10 mouse cellular contexts compared by ENCODE assay signal in the genomic region with DNA sequence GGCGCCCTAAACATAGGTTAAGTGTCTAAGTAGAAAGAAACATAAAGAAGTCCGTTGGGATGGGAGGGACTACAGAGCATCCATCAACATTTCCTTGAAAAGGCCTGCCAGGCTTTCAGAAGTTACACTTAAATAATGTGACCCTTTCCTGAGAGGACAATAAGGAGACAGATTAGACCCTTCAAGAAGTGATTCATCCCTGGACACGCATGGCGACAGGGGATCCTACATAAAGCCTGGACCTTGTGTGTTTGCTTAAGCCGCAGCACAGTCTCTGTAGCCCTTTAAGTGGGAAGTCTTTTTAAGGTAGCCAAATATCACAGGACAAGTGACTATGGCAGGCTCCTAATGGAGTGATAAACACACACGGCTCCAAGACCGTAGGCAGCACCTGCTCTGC. TPM values are rescaled to one million over a fixed set of nuclear protein-coding genes. Genes with fewer than 3 reads are reported as not detected.
DNase-seq lines count a peak whose midpoint lies in the region; ATAC-seq and TF ChIP-seq lines count a peak whose summit lies in the region.
"Had no signal": no experiment of that assay in that cellular context is flagged by ENCODE, and none has a peak within 500 bp of the region (broad histone marks: within the 10 kb centered on the region; RNA-seq: fewer than 3 reads in every experiment).

No protein-coding gene starts in this region.

- peak overlapping the region; percentile 54; the same call in 1 of the 2 replicates for H3K4me2 ChIP-seq in forebrain, embryonic 13.5 days
- no peak overlapping the region for H3K4me2 ChIP-seq in stomach, embryonic 14.5 days (replicated peaks; ENCODE audit: low read depth, low read length)
- no peak overlapping the region for H3K4me2 ChIP-seq in stomach, postnatal 0 days (replicated peaks; ENCODE audit: low read depth)
- H3K4me2 ChIP-seq in midbrain, embryonic 14.5 days (ENCODE audit: low read length): peak overlapping the region; percentile 48; the same call in 1 of the 2 replicates

- 37% methylated on average over 7 of the region's 7 CpGs for WGBS in forebrain, embryonic 13.5 days
- 53% methylated on average over 7 of the region's 7 CpGs for WGBS in forebrain, embryonic 10.5 days
- WGBS in stomach, embryonic 14.5 days: 32% methylated on average over 7 of the region's 7 CpGs
- WGBS in stomach, postnatal 0 days: 45% methylated on average over 7 of the region's 7 CpGs
- 17% methylated on average over 7 of the region's 7 CpGs for WGBS in midbrain, embryonic 14.5 days

- TF ChIP-seq EP300 in stomach, postnatal 0 days (optimal IDR thresholded peaks at IDR 0.05): no peak

- no peaks in the 10 kb centered on the region for H3K36me3 ChIP-seq in forebrain, embryonic 13.5 days (ENCODE audit: poor library complexity, severe bottlenecking)
- no peaks in the 10 kb centered on the region for H3K36me3 ChIP-seq in forebrain, embryonic 10.5 days (replicated peaks)
- H3K36me3 ChIP-seq in stomach, embryonic 14.5 days (ENCODE audit: control insufficient read depth, insufficient read depth, low read length): no peaks in the 10 kb centered on the region
- no peaks in the 10 kb centered on the region for H3K36me3 ChIP-seq in stomach, postnatal 0 days (ENCODE audit: control insufficient read depth, insufficient read depth, low read length)
- H3K36me3 ChIP-seq in midbrain, embryonic 14.5 days (ENCODE audit: control insufficient read depth, insufficient read depth, low read length): no peaks in the 10 kb centered on the region
- H3K36me3 ChIP-seq: embryonic facial prominence, embryonic 10.5 days had no signal

- H3K27ac ChIP-seq in forebrain, embryonic 13.5 days: no peak overlapping the region
- no peak overlapping the region for H3K27ac ChIP-seq in forebrain, embryonic 10.5 days
- H3K27ac ChIP-seq in stomach, embryonic 14.5 days (ENCODE audit: low read length): no peak overlapping the region
- H3K27ac ChIP-seq in stomach, postnatal 0 days (replicated peaks): no peak overlapping the region
- no peak overlapping the region for H3K27ac ChIP-seq in midbrain, embryonic 14.5 days (replicated peaks; ENCODE audit: low read depth, low read length)
- H3K27ac ChIP-seq: embryonic facial prominence, embryonic 10.5 days had no signal

- no peaks in the 10 kb centered on the region for H3K27me3 ChIP-seq in forebrain, embryonic 13.5 days
- H3K27me3 ChIP-seq in forebrain, embryonic 10.5 days (ENCODE audit: poor library complexity, severe bottlenecking): no peaks in the 10 kb centered on the region
- H3K27me3 ChIP-seq in stomach, embryonic 14.5 days (ENCODE audit: control insufficient read depth, insufficient read depth, low read length): no peaks in the 10 kb centered on the region
- no peaks in the 10 kb centered on the region for H3K27me3 ChIP-seq in stomach, postnatal 0 days (ENCODE audit: control insufficient read depth, insufficient read depth, low read length)
- no peaks in the 10 kb centered on the region for H3K27me3 ChIP-seq in midbrain, embryonic 14.5 days (ENCODE audit: control insufficient read depth, insufficient read depth, low read length)

- ATAC-seq in forebrain, embryonic 13.5 days: no peak
- ATAC-seq in stomach, embryonic 14.5 days (ENCODE audit: insufficient number of reproducible peaks, insufficient read depth, low FRiP score, low read depth): peak; percentile 23; the same call in 1 of the 2 replicates
- ATAC-seq in stomach, postnatal 0 days (ENCODE audit: low FRiP score, low TSS enrichment): no peak
- no peak for ATAC-seq in midbrain, embryonic 14.5 days (ENCODE audit: low FRiP score, low TSS enrichment)
- ATAC-seq in frontal cortex, adult (ENCODE audit: low TSS enrichment): no peak

- no peaks in the 10 kb centered on the region for H3K9me3 ChIP-seq in forebrain, embryonic 13.5 days (replicated peaks)
- H3K9me3 ChIP-seq in forebrain, embryonic 10.5 days: no peaks in the 10 kb centered on the region
- H3K9me3 ChIP-seq in stomach, embryonic 14.5 days (ENCODE audit: control insufficient read depth, low read depth, low read length): no peaks in the 10 kb centered on the region
- no peaks in the 10 kb centered on the region for H3K9me3 ChIP-seq in stomach, postnatal 0 days (ENCODE audit: control insufficient read depth, low read length)
- no peaks in the 10 kb centered on the region for H3K9me3 ChIP-seq in midbrain, embryonic 14.5 days (ENCODE audit: control insufficient read depth, low read length)
- H3K9me3 ChIP-seq: embryonic facial prominence, embryonic 10.5 days had no signal

- no peak for DNase-seq in forebrain, embryonic 10.5 days (ENCODE audit: extremely low spot score, low spot score)
- DNase-seq in stomach, postnatal 0 days (ENCODE audit: low spot score): no peak
- DNase-seq in midbrain, embryonic 14.5 days: peak; percentile 14
- DNase-seq in gastrocnemius, adult 18-20 months (ENCODE audit: low spot score): no peak
- DNase-seq in adrenal gland, postnatal 14 days: no peak

- H3K4me1 ChIP-seq in forebrain, embryonic 13.5 days: peaks cover 21% of the 10 kb centered on the region
- peaks cover 22% of the 10 kb centered on the region for H3K4me1 ChIP-seq in forebrain, embryonic 10.5 days
- peaks cover 10% of the 10 kb centered on the region for H3K4me1 ChIP-seq in stomach, embryonic 14.5 days (ENCODE audit: control insufficient read depth, insufficient read depth, low read length)
- 0 out of 2 replicates have a peak, but pooled peaks cover 2% of the 10 kb centered on the region for H3K4me1 ChIP-seq in stomach, postnatal 0 days (replicated peaks; ENCODE audit: control insufficient read depth, insufficient read depth)
- peaks cover 8% of the 10 kb centered on the region for H3K4me1 ChIP-seq in midbrain, embryonic 14.5 days (ENCODE audit: control insufficient read depth, insufficient read depth, low read length)

- no peak overlapping the region for H3K9ac ChIP-seq in forebrain, embryonic 13.5 days
- H3K9ac ChIP-seq in stomach, embryonic 14.5 days (replicated peaks; ENCODE audit: low read depth, low read length): no peak overlapping the region
- no peak overlapping the region for H3K9ac ChIP-seq in stomach, postnatal 0 days (ENCODE audit: low read length)
- no peak overlapping the region for H3K9ac ChIP-seq in midbrain, embryonic 14.5 days (replicated peaks; ENCODE audit: low read length)
- H3K9ac ChIP-seq: lung, embryonic 14.5 days had no signal

- no peak overlapping the region for H3K4me3 ChIP-seq in forebrain, embryonic 13.5 days
- no peak overlapping the region for H3K4me3 ChIP-seq in forebrain, embryonic 10.5 days
- no peak overlapping the region for H3K4me3 ChIP-seq in stomach, embryonic 14.5 days (ENCODE audit: low read depth, low read length)
- no peak overlapping the region for H3K4me3 ChIP-seq in stomach, postnatal 0 days (ENCODE audit: low read depth, low read length)
- H3K4me3 ChIP-seq in midbrain, embryonic 14.5 days (replicated peaks; ENCODE audit: low read depth, low read length): no peak overlapping the region

- no peak for TF ChIP-seq CTCF in stomach, postnatal 0 days (IDR thresholded peaks at IDR 0.05; ENCODE audit: low read depth)

RNA-seq across cellular contexts. Expression of gene Bbx, which starts 52.0 kb away (rescaled TPM):
- 42.8 and 48.8 TPM in 2 replicates for polyA plus RNA-seq in forebrain, embryonic 13.5 days (2015; fragmentation: Nextera tagmentation; extraction: Ambion mirVana)
- polyA plus RNA-seq in forebrain, embryonic 10.5 days (2016; fragmentation: Nextera tagmentation; extraction: Ambion mirVana): 39.1 and 39.4 TPM in 2 replicates
- polyA plus RNA-seq in stomach, embryonic 14.5 days (2014; fragmentation: Nextera tagmentation; extraction: Ambion mirVana): 50.2 and 50.4 TPM in 2 replicates
- polyA plus RNA-seq in stomach, postnatal 0 days (2015; fragmentation: Nextera tagmentation; extraction: Ambion mirVana): 17.9 TPM in 2 replicates
- polyA plus RNA-seq in midbrain, embryonic 14.5 days (2014; fragmentation: Nextera tagmentation; extraction: Ambion mirVana): 11.1 and 16.0 TPM in 2 replicates
- total RNA-seq in gastrocnemius, adult 18-20 months (2021): 1 to 10 TPM; 7.8 to 9.4 TPM
- 28.8 and 33.3 TPM in 2 replicates for total RNA-seq in adrenal gland, postnatal 14 days (2021)

Comparison
In these comparisons a context has a peak if more than half of its experiments do, and no peak if none do; other contexts are left out.
1. H3K4me2 ChIP-seq: peak in forebrain, embryonic 13.5 days (single experiment) and midbrain, embryonic 14.5 days (single experiment); none in stomach, embryonic 14.5 days (single experiment) and stomach, postnatal 0 days (single experiment).